ENCODE assay signal across 8 mouse cellular contexts in the genomic region with DNA sequence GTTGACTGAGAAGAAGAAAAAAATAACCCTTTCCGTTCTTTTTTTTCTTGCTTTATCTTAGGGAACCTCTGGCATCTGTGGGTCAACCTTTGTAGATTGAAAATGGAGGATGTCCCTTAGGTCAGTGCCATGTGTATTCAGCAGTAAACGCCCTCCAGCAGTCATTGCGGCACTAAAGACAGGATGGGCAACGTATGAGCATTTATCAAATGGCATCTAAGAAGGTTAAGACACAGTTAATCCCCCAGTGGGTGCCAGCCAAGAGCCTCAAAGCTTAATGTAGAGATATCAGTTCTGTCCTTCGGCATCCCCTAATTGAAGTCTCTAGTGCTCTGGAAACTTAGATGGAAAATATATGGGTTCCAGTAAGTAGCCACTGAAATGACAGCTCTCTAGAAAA. TPM values are rescaled to one million over a fixed set of nuclear protein-coding genes. Genes with fewer than 3 reads are reported as not detected.
DNase-seq lines count a peak whose midpoint lies in the region; ATAC-seq lines count a peak whose summit lies in the region.

No protein-coding gene starts in this region.

- DNase-seq in heart, adult 9 months (ENCODE audit: low spot score in 2 of 2): no peak
- DNase-seq in Muller cell, postnatal 12 days (ENCODE audit: inconsistent ontology term): peak; percentile 22
- no peak for DNase-seq in hindbrain, embryonic 10.5 days (ENCODE audit: low spot score)
- no peak for DNase-seq in midbrain, embryonic 10.5 days (ENCODE audit: low spot score)
- DNase-seq in testis, postnatal 14 days (ENCODE audit: low spot score): no peak
- no peak for DNase-seq in ovary, postnatal 36 days (ENCODE audit: low spot score)
- DNase-seq in adrenal gland, adult (ENCODE audit: inconsistent age in 2 of 2, low spot score in 1 of 2): no peak

- peak overlapping the region; percentile 98 for H3K27ac ChIP-seq in heart, embryonic 12.5 days (ENCODE audit: poor library complexity, severe bottlenecking)
- H3K27ac ChIP-seq in hindbrain, embryonic 10.5 days: peak overlapping the region; percentile 88
- peak overlapping the region; percentile 86 for H3K27ac ChIP-seq in midbrain, embryonic 10.5 days (replicated peaks)

- no peaks in the 10 kb centered on the region for H3K9me3 ChIP-seq in heart, embryonic 12.5 days (replicated peaks)
- no peaks in the 10 kb centered on the region for H3K9me3 ChIP-seq in hindbrain, embryonic 10.5 days
- no peaks in the 10 kb centered on the region for H3K9me3 ChIP-seq in midbrain, embryonic 10.5 days (replicated peaks)

- H3K4me1 ChIP-seq in heart, embryonic 12.5 days (replicated peaks): peaks cover 40% of the 10 kb centered on the region
- H3K4me1 ChIP-seq in hindbrain, embryonic 10.5 days (replicated peaks): peaks cover 44% of the 10 kb centered on the region
- peaks cover 49% of the 10 kb centered on the region for H3K4me1 ChIP-seq in midbrain, embryonic 10.5 days

- H3K4me3 ChIP-seq in heart, embryonic 12.5 days: peak overlapping the region; percentile 81
- peak overlapping the region; percentile 67 for H3K4me3 ChIP-seq in hindbrain, embryonic 10.5 days
- H3K4me3 ChIP-seq in midbrain, embryonic 10.5 days: peak overlapping the region; percentile 74

- H3K9ac ChIP-seq in heart, embryonic 12.5 days: peak overlapping the region; percentile 86; the same call in 1 of the 2 replicates

- H3K4me2 ChIP-seq in heart, embryonic 12.5 days: peak overlapping the region; percentile 66

- WGBS in heart, embryonic 12.5 days: 46% methylated on average over 5 of the region's 5 CpGs
- 65% methylated on average over 5 of the region's 5 CpGs for WGBS in hindbrain, embryonic 10.5 days
- WGBS in midbrain, embryonic 10.5 days: 60% methylated on average over 5 of the region's 5 CpGs

- no peaks in the 10 kb centered on the region for H3K36me3 ChIP-seq in heart, embryonic 12.5 days
- no peaks in the 10 kb centered on the region for H3K36me3 ChIP-seq in hindbrain, embryonic 10.5 days
- H3K36me3 ChIP-seq in midbrain, embryonic 10.5 days: no peaks in the 10 kb centered on the region

- ATAC-seq in heart, embryonic 12.5 days (ENCODE audit: insufficient number of reproducible peaks, low FRiP score): no peak

- no peaks in the 10 kb centered on the region for H3K27me3 ChIP-seq in heart, embryonic 12.5 days (replicated peaks)
- H3K27me3 ChIP-seq in hindbrain, embryonic 10.5 days (ENCODE audit: insufficient read depth, poor library complexity, severe bottlenecking): no peaks in the 10 kb centered on the region
- H3K27me3 ChIP-seq in midbrain, embryonic 10.5 days (ENCODE audit: low read depth, poor library complexity, severe bottlenecking): no peaks in the 10 kb centered on the region

RNA-seq across cellular contexts. Expression of a gene that starts 0.7 kb away (rescaled TPM):
- 108 and 114 TPM in 2 replicates for polyA plus RNA-seq in heart, embryonic 12.5 days (2016; fragmentation: Nextera tagmentation; extraction: Ambion mirVana)
- 29.4 and 31.8 TPM in 2 replicates for polyA plus RNA-seq in hindbrain, embryonic 10.5 days (2016; fragmentation: Nextera tagmentation; extraction: Ambion mirVana)
- polyA plus RNA-seq in midbrain, embryonic 10.5 days (2016; fragmentation: Nextera tagmentation; extraction: Ambion mirVana): 24.0 and 30.5 TPM in 2 replicates
